Mouse (Mus musculus) MEL (cell line): ENCODE data around the gene Hspbp1.

Source experiments
- CHD2 ChIP-seq: IDR thresholded peaks from 2 replicates; pipeline ENCODE4 v1.6.1; 2011; ENCODE audit warnings: low read length, improper control_type of control experiment
- CTCF ChIP-seq, 3 experiments: IDR thresholded peaks in 2 of 3; conservative IDR thresholded peaks in 1 of 3; 2 replicates each; pipeline ENCODE4 v1.5.1; 2011 to 2012; ENCODE audit warnings: low read length in 3 of 3, low read depth in 2 of 3, mild to moderate bottlenecking in 2 of 3, improper control_type of control experiment in 1 of 3, inconsistent platforms in 1 of 3, mixed read lengths in 1 of 3, moderate library complexity in 1 of 3; ENCODE audit not compliant: control insufficient read depth in 1 of 3, insufficient read depth in 1 of 3, poor library complexity in 1 of 3, severe bottlenecking in 1 of 3
- EP300 ChIP-seq, 2 experiments: IDR thresholded peaks; 2 replicates each; pipeline ENCODE4 v1.6.1; 2011; ENCODE audit warnings: improper control_type of control experiment in 2 of 2, low read length in 2 of 2, low read depth in 1 of 2, mild to moderate bottlenecking in 1 of 2
- ETS1 ChIP-seq: IDR thresholded peaks from 2 replicates; pipeline ENCODE4 v1.6.1; 2012; ENCODE audit warnings: low read depth, mild to moderate bottlenecking, inconsistent platforms, low read length, improper control_type of control experiment, moderate library complexity
- GATA1 ChIP-seq: IDR thresholded peaks from 2 replicates; pipeline ENCODE4 v1.6.1; 2011; ENCODE audit warnings: low read depth, low read length, improper control_type of control experiment
- MAX ChIP-seq: IDR thresholded peaks from 2 replicates; pipeline ENCODE4 v1.6.1; 2011; ENCODE audit warnings: low read length, improper control_type of control experiment
- MEF2A ChIP-seq: IDR thresholded peaks from 2 replicates; pipeline ENCODE4 v1.6.1; 2014; ENCODE audit warnings: low read depth, mild to moderate bottlenecking, inconsistent platforms, low read length, improper control_type of control experiment; ENCODE audit not compliant: poor library complexity, insufficient replicate concordance, severe bottlenecking; ENCODE audit errors: extremely low read depth
- MYB ChIP-seq: IDR thresholded peaks from 2 replicates; pipeline ENCODE4 v1.6.1; 2011; ENCODE audit warnings: mild to moderate bottlenecking, low read depth, low read length, improper control_type of control experiment
- MYC ChIP-seq: IDR thresholded peaks from 2 replicates; pipeline ENCODE4 v1.6.1; 2011; ENCODE audit warnings: low read depth, mild to moderate bottlenecking, low read length, improper control_type of control experiment, moderate library complexity
- POLR2A ChIP-seq, 2 experiments: IDR thresholded peaks; 2 replicates each; pipeline ENCODE4 v1.6.1; 2011 to 2012; ENCODE audit warnings: low read length in 2 of 2, mild to moderate bottlenecking in 2 of 2, control low read depth in 1 of 2, improper control_type of control experiment in 1 of 2, low read depth in 1 of 2, moderate library complexity in 1 of 2; ENCODE audit not compliant: control insufficient read depth in 1 of 2, insufficient read depth in 1 of 2, poor library complexity in 1 of 2
- SIN3A ChIP-seq: IDR thresholded peaks from 2 replicates; pipeline ENCODE4 v1.6.1; 2012; ENCODE audit warnings: low read length, improper control_type of control experiment, inconsistent platforms
- SMC3 ChIP-seq: IDR thresholded peaks from 2 replicates; pipeline ENCODE4 v1.6.1; 2011; ENCODE audit warnings: low read depth, low read length, improper control_type of control experiment
- ZKSCAN1 ChIP-seq: IDR thresholded peaks from 2 replicates; pipeline ENCODE4 v1.6.1; 2012; ENCODE audit warnings: low read depth, mild to moderate bottlenecking, inconsistent platforms, low read length, improper control_type of control experiment, moderate library complexity

DNA sequence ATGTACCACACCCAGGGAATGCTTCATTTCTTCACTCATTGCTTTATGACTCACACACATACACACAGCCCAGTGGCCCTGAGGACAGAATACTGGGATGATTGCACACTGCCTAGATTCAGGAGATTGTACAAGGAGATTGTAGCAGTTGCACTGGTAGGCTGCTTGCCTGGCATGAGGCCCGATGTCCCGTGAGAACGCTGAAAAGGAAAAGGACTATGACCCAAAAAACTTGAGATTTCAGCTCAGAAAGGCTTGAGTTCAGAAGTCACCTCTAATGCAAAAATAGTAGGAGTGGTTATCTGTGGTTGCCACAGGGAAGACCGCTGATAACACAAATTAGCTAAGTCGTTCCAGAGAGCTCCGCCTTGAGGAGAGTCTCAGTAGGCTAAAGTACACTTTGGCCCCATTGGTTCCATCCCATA, 48.1 kb upstream of the Hspbp1 start:
- TF ChIP-seq EP300 (IDR thresholded peaks at IDR 0.05; ENCODE audit: low read depth in 1 of 2, low read length in 2 of 2) (peak; percentile 44 to 68), ZKSCAN1 (no peak), GATA1 (peak; percentile 92), CTCF (IDR thresholded peaks at IDR 0.05 in 2 of 3, conservative IDR thresholded peaks at IDR 0.05 in 1 of 3; ENCODE audit: control insufficient read depth in 1 of 3, insufficient read depth in 1 of 3, low read depth in 2 of 3, low read length in 3 of 3, poor library complexity in 1 of 3, severe bottlenecking in 1 of 3) (peak in 2 of 3 experiments; percentile 3 to 36; a peak in 2 of 6 replicates), POLR2A (IDR thresholded peaks at IDR 0.05; ENCODE audit: control insufficient read depth in 1 of 2, insufficient read depth in 1 of 2, low read depth in 1 of 2, low read length in 2 of 2, poor library complexity in 1 of 2) (no peak), CHD2 (no peak), MYC (no peak), ETS1 (no peak; the same call in 1 of the 2 replicates), MEF2A (0 out of 2 replicates have a peak, but pooled peaks have one; percentile 45), MYB (no peak), MAX (no peak), SIN3A (peak; percentile 43; the same call in 1 of the 2 replicates), SMC3 (0 out of 2 replicates have a peak, but pooled peaks have one; percentile 10)
